Mouse (Mus musculus) kidney, adult 9 months (tissue): ENCODE measurements around the gene Gpc6.

ENCODE experiments used
- DNase-seq: peaks from one replicate; pipeline ENCODE4 v3.0.0; 2022

Gene Gpc6

GRCm38 (mm10) chr14:117239694-117240427 is 314.7 kb downstream of the Gpc6 start:
- no peak for DNase-seq

GRCm38 (mm10) chr14:117245631-117246030 is 320.5 kb downstream of the Gpc6 start:
- no peak for DNase-seq

- DNase-seq: no peak
These were observed 331.1 kb downstream of the Gpc6 start for GRCm38 (mm10) chr14:117256192-117256591.

- no peak for DNase-seq
These were observed 340.5 kb downstream of the Gpc6 start for GRCm38 (mm10) chr14:117265653-117266052.

GRCm38 (mm10) chr14:117267823-117268601 is 342.9 kb downstream of the Gpc6 start:
- no peak for DNase-seq

- no peak for DNase-seq
These were observed 358.5 kb downstream of the Gpc6 start for GRCm38 (mm10) chr14:117283631-117284030.

GRCm38 (mm10) chr14:117293746-117294145 is 368.6 kb downstream of the Gpc6 start:
- DNase-seq: no peak

GRCm38 (mm10) chr14:117296207-117296838 is 371.2 kb downstream of the Gpc6 start:
- no peak for DNase-seq

GRCm38 (mm10) chr14:117301019-117301418 is 375.9 kb downstream of the Gpc6 start:
- no peak for DNase-seq

GRCm38 (mm10) chr14:117303901-117304722 is 379.0 kb downstream of the Gpc6 start:
- no peak for DNase-seq

- no peak for DNase-seq
These were observed 379.6 kb downstream of the Gpc6 start for GRCm38 (mm10) chr14:117304723-117305010.

- DNase-seq: no peak
These were observed 384.9 kb downstream of the Gpc6 start for GRCm38 (mm10) chr14:117309997-117310520.

- DNase-seq: no peak
These were observed 399.1 kb downstream of the Gpc6 start for GRCm38 (mm10) chr14:117324214-117324613.

- no peak for DNase-seq
These were observed 407.1 kb downstream of the Gpc6 start for GRCm38 (mm10) chr14:117332256-117332655.

- DNase-seq: no peak
These were observed 412.2 kb downstream of the Gpc6 start for GRCm38 (mm10) chr14:117337271-117337670.

GRCm38 (mm10) chr14:117340549-117340948 is 415.4 kb downstream of the Gpc6 start:
- no peak for DNase-seq

- DNase-seq: no peak
These were observed 419.4 kb downstream of the Gpc6 start for GRCm38 (mm10) chr14:117344505-117344904.

GRCm38 (mm10) chr14:117346372-117346885 is 421.3 kb downstream of the Gpc6 start:
- no peak for DNase-seq

- DNase-seq: no peak
These were observed 426.2 kb downstream of the Gpc6 start for GRCm38 (mm10) chr14:117351296-117351695.

- no peak for DNase-seq
These were observed 436.2 kb downstream of the Gpc6 start for GRCm38 (mm10) chr14:117361155-117361964.

- no peak for DNase-seq
These were observed 436.8 kb downstream of the Gpc6 start for GRCm38 (mm10) chr14:117361965-117362309.
